Mouse (Mus musculus): ENCODE measurements around the gene Mrpl45.
"Not testable (repeated sequence)": the region's sequence is repeated elsewhere in the genome, so short reads cannot be mapped to it uniquely, and the experiment has no call there.

Mrpl45 gene

GRCm38 (mm10) chr11:97315504-97316503, at the start of gene Mrpl45:
TSS of gene Mrpl45 (plus strand) at chr11:97315716.
- DNase-seq (ENCODE audit: low read depth), result peak; percentile 97

DNA sequence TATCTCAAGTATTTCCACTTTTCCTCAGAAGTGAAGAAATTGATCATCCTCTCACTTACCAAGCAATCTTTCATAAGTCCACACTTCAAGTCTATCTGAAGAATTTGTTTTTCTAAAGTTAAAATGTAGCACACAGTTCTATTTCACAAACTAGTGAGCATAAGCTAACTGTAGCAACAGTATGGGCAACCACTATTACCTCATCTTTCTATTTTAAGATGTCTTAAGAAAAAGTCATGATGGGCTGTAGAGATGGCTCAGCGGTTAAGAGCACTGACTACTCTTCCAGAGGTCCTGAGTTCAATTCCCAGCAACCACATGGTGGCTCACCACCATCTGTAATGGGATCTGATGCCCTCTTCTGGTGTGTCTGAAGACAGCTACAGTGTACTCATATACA, 49.0 kb upstream of the Mrpl45 start:
- DNase-seq (ENCODE audit: low read depth), result peak; percentile 49

- not testable (repeated sequence) for DNase-seq (ENCODE audit: low read depth)
Observed at GRCm38 (mm10) chr11:97270004-97270403, 45.5 kb upstream of the Mrpl45 start.

DNA sequence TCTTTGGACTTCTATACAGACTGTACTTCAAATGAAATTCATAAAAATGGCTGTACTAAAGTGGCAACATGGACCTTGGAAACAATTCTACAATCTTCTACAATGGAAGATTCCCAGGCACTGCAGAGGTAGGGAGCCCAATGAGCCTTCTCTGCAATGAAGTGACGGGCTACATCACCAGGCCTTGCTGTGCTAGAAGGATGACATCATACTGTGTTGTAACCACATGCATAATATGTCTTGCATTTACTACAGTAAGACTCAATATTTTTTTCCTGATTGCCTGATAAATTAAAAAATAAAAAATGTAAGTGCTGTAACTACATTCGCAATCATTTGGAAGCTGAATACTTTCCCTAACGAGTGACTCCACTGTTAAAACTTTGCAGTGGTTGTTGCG, 42.7 kb upstream of the Mrpl45 start:
- peak; percentile 65 for DNase-seq (ENCODE audit: low read depth)

GRCm38 (mm10) chr11:97273613-97274012, 41.9 kb upstream of the Mrpl45 start:
- DNase-seq (ENCODE audit: low read depth), result peak; percentile 58

- DNase-seq (ENCODE audit: low read depth), result not testable (repeated sequence)
Observed at GRCm38 (mm10) chr11:97274947-97275346, 40.6 kb upstream of the Mrpl45 start.

DNA sequence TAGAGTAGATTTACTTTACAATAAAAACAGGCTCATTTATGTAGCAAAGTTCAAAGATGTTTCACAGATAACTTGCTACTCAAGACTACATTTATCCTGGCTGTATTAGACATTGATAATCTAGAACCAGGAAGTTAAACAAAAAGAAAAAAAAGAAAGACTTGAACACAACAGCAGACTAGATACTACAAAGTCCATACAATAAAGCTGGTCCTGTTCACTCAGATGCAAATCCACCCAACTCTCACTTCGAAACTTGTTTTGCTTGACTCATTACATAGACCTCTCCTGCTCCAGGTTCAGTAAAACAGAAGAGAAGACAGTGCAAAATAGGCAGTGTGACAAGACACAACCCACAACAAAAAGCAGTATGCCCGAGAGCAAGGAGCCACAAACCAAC, 40.2 kb upstream of the Mrpl45 start:
- no peak for DNase-seq (ENCODE audit: low read depth)

- peak; percentile 24 for DNase-seq (ENCODE audit: low read depth)
Observed at GRCm38 (mm10) chr11:97276019-97276418, 39.5 kb upstream of the Mrpl45 start.

- DNase-seq (ENCODE audit: low read depth), result no peak
Observed at GRCm38 (mm10) chr11:97277166-97277565, 38.4 kb upstream of the Mrpl45 start.

DNA sequence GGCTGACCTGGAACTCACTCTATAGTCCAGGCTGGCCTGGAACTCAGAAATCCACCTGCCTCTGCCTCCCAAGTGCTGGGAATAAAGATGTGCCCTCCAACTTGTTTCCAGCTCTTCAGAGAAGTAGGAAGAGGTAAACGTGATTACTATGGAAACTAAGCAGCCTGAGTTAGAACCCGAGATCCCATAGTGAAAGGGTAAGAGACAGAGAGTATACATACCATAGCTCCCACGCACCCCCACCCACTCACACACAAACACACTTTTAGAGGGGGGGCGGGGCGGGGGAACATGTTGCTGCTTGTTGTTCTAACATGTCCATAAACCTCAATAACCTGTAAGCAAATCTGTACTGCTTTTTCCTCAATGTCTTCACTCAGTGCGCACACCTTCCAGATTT, 37.1 kb upstream of the Mrpl45 start:
- no peak for DNase-seq (ENCODE audit: low read depth)

DNA sequence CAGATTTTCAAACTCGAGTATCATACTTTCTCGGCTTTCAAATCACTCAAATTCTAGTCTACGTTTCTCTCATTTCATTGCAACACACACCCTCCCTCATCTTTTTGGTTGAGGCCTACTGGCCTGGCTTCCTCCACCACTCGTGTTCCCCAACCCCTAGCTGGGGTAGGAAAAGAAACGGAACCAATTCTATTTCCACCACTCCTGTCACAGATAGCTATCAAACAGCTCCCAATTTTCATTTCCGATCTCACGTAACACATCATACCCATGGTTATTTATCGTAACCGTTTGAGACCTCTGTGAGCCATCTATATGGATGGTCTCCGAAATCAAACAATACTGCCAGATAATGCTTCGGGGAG, 36.5 kb upstream of the Mrpl45 start:
- peak; percentile 60 for DNase-seq (ENCODE audit: low read depth)

DNA sequence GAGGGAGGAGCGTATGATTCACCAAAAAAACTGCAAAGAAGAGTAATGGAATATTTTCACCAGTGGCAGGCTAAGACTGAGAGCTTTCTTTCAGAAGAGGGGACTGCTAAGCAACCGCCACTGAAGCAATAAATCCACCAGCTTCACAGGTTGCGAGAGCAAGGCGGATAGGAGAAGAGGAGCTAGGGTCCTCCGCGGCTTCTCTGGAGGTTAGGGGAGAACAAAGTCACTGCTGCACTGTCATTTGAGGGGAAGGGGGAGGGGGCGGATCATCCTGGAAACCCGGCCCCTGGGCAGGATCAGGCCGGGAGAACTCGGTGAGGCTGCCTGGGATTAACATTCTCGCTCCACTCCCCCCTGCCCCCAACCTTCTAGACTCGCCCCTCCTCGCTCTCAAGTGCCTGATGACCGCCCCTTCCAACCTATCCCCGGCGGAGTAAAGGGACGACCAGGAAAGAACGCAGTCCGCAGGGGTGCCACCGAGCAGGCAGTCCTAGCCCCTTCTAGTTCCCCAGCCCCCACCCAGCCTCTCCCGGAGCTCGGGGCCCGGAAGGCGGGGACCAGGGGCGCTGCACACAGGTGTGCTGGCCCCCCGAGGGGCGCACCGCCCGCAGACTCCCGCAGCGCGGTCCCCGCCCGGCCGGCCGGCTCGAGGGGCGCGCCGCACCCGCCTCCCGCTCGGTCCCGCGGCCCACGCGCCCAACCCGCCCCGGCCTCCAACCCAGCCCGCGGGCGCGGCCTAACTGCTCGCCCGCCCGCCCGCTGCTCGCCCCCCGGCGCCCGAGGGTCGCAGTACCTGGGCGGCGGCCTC, 35.9 kb upstream of the Mrpl45 start:
- peak; percentile 66 for DNase-seq (ENCODE audit: low read depth)

DNA sequence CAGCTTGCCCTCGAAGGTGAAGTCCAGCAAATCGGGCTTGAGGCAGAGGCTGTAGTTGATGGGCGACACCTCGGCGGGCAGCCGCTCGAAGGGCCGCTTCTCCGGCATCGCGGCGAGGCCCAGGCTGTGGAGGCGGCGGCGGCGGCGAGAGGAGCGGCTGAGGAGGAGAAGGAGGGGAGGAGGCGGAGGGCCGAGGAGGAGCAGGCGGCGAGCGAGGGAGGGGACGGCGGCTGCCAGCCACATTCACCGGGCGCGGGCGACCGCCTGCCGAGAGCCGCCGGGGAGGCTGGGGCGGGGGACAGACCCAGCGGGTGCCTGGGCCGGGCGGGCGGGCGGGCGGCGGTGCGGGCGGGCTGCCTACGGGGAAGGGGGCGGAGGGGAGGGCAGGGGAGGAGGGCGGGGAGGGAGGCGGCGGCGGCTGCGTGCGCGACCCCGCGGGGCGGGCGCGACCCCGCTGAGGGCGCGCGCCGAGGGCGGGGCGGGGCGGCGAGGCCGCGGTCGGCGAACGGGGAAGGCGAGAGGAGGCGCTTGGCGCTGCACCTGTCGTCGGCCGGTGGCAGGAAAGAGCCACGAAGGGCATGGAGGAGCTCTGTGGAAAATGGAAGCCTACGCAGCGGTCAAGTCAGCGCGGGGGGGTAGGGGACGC, 35.2 kb upstream of the Mrpl45 start, which contains the start of gene Npepps:
Gene Npepps (minus strand): TSS at position 423 of the 646 bp plus-strand sequence.
- peak; percentile 58 for DNase-seq (ENCODE audit: low read depth)

DNA sequence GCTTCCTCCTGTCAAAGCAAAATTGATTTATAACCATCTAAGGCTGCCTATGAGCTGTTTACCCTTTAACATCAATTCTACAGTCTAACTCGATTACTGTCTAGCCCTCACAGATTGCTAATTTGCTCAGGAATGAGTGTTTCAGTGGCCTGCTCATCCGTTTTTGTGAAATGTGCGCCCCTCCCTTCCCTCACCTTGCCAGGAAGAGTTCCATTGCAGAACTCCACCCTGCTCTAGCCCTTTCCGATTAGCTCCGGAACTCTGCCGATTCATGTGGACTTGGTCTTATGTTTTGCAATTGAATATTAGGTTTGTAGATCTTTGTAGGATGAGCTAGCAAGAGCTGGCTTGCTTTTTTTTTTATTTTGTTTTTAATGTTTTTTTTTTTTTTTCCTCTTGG, 33.3 kb upstream of the Mrpl45 start:
- DNase-seq (ENCODE audit: low read depth), result no peak

GRCm38 (mm10) chr11:97284854-97285253, 30.7 kb upstream of the Mrpl45 start:
- no peak for DNase-seq (ENCODE audit: low read depth)

- DNase-seq (ENCODE audit: low read depth), result peak; percentile 27
Observed at GRCm38 (mm10) chr11:97285852-97286775, 29.4 kb upstream of the Mrpl45 start.

GRCm38 (mm10) chr11:97286973-97287372, 28.5 kb upstream of the Mrpl45 start:
- DNase-seq (ENCODE audit: low read depth), result no peak

GRCm38 (mm10) chr11:97287643-97288042, 27.9 kb upstream of the Mrpl45 start:
- DNase-seq (ENCODE audit: low read depth), result no peak

DNA sequence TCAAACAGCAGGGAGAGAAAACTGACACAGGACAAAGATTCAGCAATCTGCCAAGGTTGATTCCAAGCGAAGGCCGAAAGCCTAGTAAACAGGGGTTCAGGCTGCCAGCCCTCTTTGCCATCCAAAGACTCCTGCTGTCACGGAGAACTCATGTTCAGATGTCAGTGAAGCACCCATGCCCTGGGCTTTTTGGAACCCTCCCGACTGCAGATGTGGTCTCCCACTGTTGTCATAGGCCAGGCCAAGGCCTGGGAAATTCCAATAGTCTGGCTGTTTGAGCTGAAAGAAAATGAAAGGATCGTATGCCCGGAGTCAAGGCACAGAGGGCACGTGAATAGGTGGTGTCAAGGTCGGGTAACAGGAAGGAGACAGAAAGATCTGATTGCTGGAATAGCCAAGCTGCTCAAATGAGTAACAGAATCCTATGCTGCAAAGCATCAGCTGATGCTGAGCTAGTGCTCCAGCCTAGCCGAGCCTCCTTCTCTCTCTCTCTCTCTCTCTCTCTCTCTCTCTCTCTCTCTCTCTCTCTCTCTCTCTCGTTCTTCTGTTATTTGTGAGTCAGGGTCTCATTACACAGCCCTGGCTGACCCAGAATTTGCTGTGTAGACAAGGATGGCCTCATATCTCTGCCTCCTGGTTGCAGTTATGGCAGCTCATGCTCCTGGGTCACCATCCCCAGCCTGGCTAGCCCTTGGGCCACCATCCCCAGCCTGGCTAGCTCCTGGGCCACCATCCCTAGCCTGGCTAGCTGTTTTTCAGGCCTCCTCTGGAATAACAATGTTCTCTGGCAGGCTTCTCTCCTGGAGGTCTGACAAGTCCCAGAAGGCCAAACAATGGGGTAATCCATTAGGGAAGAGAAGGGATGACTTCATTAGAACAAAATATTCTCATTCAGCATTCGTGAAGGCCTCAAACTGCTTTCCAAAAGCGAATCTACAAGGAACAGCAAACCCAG, 26.0 kb upstream of the Mrpl45 start:
- DNase-seq (ENCODE audit: low read depth), result no peak

DNA sequence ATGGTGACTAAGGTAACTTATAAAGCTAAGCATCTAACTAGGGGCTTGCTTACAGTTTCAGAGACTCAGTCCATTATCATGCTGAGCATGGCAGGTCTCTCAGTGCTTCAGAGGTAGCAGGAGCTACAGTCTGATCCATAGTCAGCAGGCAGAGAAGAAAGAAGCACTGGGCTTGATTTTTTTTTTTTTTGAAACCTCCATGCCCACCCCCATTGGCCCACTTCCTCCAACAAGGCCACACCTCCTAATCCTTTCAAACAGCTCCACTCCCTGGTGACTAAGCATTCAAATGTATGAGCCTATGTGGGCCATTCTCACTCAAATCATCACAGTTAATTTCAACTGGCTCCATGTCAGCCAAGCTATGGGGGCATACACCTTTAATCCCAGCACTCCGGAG, 22.8 kb upstream of the Mrpl45 start:
- no peak for DNase-seq (ENCODE audit: low read depth)

All from 416B (cell line).